Mouse (Mus musculus): ENCODE results near the gene BB287469.
"Not testable (repeated sequence)": the region's sequence is repeated elsewhere in the genome, so short reads cannot be mapped to it uniquely, and the experiment has no call there.

BB287469 gene

DNA sequence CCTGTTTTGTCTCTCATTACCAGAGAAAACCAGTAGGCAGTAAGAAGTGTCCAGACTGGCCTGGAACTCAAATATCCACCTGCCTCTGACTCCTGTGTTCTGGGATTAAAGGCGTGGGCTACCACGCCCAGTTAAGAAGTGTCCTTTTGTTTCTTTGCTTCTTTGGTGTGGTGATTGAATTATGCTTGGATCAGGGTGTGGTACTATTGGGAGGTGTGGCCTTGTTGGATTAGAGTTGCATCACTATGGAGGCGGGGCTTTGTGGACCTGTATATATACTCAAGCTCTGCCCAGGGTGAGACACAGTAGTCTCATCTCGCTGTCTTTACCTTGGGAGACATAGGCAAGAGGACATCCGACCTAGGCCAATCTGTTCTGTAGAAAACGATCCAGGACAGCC lies at the start of gene BB287469:
Gene BB287469 (plus strand): TSS at position 301 of the 400 bp plus-strand sequence.
- in situ Hi-C loops (cut with MboI; ENCODE audit: low sequenced_read_pairs): not testable (repeated sequence)

DNA sequence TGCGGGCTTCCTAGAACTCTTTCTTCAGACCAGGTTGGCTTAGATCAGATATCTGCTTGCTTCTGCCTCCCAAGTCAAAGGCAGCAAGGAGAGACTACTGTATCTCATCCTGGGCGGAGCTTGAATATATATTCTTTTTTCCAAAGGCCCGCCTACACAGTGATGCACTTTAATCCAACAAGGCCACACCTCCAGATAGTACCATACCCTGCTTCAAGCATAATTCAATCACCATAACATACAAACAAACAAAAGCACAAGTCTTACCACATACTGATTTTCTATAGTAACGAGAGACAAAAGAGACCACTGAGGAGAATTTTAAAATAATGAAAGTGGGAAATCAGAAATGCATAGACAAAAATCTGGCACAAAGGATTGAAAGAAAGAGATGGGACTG lies 40.7 kb upstream of the BB287469 start, which contains the start of gene Gm21319:
Gene Gm21319 (minus strand): TSS at position 101 of the 400 bp plus-strand sequence.
- in situ Hi-C loops (cut with MboI; ENCODE audit: low sequenced_read_pairs): not testable (repeated sequence)

DNA sequence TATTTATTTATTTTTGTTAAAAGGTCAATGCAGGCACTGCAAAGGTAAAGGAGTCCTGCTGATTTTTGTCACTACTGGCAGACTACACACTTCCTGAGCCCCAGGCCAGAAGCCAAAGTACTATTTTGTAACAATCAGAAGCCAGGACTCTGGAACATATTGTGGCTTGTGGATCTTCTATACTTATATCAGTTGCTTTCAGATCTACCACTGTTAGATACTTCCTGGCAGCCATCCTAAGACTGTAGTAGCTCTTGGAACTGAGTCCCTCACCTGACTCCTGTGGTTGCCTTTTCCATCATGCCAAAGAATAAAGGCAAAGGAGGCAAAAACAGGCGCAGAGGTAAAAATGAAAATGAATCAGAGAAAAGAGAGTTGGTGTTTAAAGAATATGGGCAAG lies 21.2 kb upstream of the BB287469 start, which contains the start of gene Gm21936:
Gene Gm21936 (plus strand): TSS at position 301 of the 400 bp plus-strand sequence.
- in situ Hi-C loops (cut with MboI; ENCODE audit: low sequenced_read_pairs): not testable (repeated sequence)

- in situ Hi-C loops (cut with MboI; ENCODE audit: low sequenced_read_pairs): not testable (repeated sequence)
Observed at GRCm38 (mm10) chr12:87797971-87798370, 18.4 kb upstream of the BB287469 start.

DNA sequence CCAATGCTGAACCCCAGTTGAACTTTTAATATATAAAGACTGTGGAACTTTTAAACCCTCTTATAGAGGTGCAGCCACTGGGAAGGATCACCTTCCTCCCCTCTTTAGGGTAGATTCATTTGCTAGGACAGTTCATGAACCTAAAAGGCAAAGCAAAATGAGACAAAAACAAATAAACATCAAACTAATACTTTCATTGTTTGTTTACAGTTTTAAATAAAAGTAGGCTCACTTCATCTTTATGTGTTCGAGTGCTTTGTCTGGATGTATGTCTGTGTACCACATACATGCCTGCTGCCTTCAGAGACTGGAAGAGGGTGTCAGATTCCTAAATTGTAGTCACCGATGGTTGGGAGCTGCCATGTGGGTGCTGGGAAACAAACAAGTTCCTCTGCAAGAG lies 25.9 kb downstream of the BB287469 start, which contains the start of gene Gm2001:
Gene Gm2001 (minus strand): TSS at position 101 of the 400 bp plus-strand sequence.
- in situ Hi-C loops (cut with MboI; ENCODE audit: low sequenced_read_pairs): not testable (repeated sequence)

- in situ Hi-C loops (cut with MboI; ENCODE audit: low sequenced_read_pairs): not testable (repeated sequence)
Observed at GRCm38 (mm10) chr12:87850657-87851056, 34.3 kb downstream of the BB287469 start.

GRCm38 (mm10) chr12:87856067-87856466 lies 39.7 kb downstream of the BB287469 start:
- in situ Hi-C loops (cut with MboI; ENCODE audit: low sequenced_read_pairs): not testable (repeated sequence)

GRCm38 (mm10) chr12:87861740-87862692 lies 45.6 kb downstream of the BB287469 start:
- in situ Hi-C loops (cut with MboI; ENCODE audit: low sequenced_read_pairs): not testable (repeated sequence)

DNA sequence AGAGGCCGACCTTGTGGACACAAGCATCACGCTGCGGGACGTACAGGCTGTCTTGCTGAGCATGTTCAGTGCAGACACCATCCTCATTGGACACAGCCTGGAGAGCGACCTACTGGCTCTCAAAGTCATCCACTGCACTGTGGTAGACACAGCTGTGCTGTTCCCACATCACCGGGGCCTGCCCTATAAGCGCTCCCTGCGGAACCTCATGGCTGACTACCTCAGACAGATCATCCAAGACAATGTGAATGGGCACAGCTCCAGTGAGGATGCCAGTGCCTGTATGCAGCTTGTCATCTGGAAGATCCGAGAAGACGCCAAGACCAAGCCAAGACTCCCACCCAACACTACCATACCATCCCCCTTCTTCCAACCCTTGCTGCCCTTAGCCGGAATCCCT lies 47.3 kb downstream of the BB287469 start:
- in situ Hi-C loops (cut with MboI; ENCODE audit: low sequenced_read_pairs): not testable (repeated sequence)

- in situ Hi-C loops (cut with MboI; ENCODE audit: low sequenced_read_pairs): not testable (repeated sequence)
Observed at GRCm38 (mm10) chr12:87864048-87864447, 47.7 kb downstream of the BB287469 start.
